Mouse (Mus musculus): ENCODE data around the gene Ppp2r2c.

DNA sequence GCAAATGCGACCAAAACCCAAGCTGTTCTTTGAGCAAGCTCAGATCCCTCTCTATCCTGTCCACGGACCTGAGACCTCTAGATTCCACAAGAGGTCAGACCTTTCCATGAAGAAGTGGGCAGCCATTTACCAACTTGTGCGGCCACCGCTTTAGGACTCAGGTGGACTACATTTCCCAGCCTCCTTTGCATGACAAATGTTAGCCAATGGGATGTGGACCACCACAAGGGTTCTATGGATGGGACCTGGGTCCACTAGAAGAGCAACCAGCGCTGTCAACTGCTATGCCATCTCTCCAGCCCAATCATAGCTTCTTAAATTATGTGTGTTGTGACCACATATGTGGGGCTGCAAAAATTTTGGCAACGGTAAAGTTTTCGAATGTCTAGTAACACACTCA lies 37.0 kb upstream of the Ppp2r2c start:
- TF ChIP-seq EP300 (IDR thresholded peaks at IDR 0.05; ENCODE audit: low read depth) (no peak), CTCF (IDR thresholded peaks at IDR 0.05; ENCODE audit: low read depth) (no peak)

Data from liver, embryonic 14.5 days (tissue).